Mouse (Mus musculus): ENCODE data around the gene Ethe1.

The Ethe1 gene

DNA sequence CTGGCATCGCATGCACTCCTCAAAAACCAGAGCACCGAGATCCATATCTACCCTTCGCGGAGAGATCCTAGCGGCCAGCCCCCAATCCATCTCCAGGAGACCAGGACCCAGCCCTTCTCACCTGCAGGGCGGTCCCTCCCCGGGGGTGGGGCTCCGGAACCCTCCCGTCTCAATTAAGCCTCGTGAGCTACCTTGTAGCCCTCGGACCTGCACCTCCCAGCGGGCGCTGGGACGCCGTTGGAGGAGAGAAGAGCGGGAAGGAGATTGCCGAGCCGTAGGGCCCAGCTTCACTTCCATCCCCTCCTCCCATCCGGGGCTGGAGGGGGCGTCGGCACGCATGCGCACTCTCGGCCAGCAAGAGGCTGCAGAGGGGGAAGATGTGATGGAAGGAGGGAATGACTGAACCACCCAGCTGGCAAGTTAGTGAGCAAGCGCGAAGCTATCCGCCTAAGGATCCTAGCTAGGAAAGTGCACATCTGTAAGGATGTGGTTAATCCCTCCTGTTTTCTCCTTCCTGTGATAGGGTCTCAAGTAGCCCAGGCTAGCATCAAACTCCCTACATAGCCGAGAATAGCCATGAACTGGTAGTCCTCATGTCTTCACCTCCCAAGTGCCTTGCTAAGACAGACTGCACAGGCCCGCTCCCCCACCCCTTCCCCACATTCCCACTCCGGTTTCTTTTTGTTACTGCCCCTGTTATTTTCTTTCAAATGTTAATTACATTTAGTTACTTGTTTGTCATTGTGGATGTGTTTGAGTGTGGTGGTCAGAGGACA, at the start of gene Ethe1, which contains the start of gene Zfp575:
TSS of gene Ethe1 (plus strand) at position 214 of the 776 bp plus-strand sequence.
TSS of gene Zfp575 (minus strand) at position 312 of the 776 bp plus-strand sequence.
- no peak for DNase-seq (ENCODE audit: extremely low read depth, low read depth, low spot score)

DNA sequence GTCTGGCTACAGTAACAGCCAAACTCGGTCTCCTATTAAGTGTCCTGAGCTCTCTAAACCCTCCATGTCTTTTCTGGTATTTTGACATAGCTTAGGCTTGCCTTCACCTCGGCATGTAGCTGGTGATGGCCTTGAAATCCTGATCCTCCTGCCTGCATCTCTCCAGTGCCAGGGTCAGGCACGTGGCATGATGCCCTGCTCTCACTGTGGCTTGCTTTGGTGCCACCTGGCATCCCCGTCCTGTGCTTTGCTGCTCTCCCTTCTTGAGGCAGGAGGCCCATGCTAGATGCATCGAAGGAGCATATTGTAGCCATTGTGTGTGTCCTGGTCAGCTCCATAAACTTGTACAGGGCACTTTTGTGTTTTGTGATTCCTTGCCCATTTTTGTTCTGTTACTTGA, 49.8 kb upstream of the Ethe1 start:
- DNase-seq (ENCODE audit: extremely low read depth, low read depth, low spot score), result no peak

DNA sequence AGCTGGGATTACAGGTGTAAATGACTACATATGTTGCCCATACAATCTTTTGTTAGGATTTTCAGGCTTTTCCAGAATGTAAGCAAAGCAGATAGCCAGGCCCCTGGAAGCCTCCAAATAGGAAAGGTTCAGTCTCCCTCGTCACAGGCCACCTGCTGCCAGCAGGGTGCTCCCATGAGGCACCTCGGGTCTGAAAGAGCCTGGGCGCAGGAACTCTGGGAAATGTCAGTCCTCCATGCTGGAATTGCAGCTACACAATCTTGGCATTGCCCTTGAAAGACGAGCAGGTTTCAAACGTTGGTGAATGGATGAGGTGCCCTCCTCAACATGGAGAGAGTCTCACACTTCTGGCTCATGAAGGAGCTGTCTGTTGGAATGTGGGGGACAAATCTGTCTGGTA, 49.2 kb upstream of the Ethe1 start:
- no peak for DNase-seq (ENCODE audit: extremely low read depth, low read depth, low spot score)

DNA sequence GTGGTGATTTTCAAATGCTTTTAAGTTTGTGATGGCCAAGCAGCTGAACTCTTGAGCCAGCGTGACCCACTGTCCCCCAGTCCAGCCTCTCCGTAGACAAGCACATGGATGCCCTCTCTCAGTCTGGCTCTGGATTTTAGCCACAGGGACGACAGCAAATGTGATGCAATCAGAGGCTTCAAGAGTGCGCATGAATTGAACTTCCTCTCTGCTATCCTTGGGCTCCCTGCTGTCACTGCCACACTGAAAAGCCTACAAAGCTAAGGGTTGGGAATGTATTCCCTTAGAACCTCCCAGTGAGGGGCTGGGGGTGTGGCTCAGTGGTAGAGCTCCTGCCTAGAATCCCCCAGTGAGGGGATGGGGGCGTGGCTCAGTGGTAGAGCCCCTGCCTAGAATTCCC, 48.6 kb upstream of the Ethe1 start:
- DNase-seq (ENCODE audit: extremely low read depth, low read depth, low spot score), result no peak

DNA sequence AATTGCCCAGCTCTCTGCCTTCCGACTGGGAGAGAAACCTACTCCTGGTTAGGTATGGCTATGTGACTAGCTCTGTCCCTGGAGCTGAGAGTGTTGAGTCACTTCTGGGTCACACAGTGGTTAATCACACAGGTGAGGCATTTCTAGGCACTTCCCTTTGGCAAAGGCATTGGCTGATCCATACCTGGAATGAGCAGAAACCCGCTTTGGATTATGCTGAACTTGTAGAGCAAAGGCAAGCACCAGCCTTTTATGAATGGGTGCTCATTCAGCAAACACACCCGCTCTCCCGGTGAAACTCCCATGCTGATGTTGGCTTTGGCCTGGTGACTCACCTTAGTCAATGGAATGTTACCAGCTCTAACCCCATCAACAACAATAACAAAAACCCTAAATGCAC, 47.7 kb upstream of the Ethe1 start:
- DNase-seq (ENCODE audit: extremely low read depth, low read depth, low spot score), result peak; percentile 58

DNA sequence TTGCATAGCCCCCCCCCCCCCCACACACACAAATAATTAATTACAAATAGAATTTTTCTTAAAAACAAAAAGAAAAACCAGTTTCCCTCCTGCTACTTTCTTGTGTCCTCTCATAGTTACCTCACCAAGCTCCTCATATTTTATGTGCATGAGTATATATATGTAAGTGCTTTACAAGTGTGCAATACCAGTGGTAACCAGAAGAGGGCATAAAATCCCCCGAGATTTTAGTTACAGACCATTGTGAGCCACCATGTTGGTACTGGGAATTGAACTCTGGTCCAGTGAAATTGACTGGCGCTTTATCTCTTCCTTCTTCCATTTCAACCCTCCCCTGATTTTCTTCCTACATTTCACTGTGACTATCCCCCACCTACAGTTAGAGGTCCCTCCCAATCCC, 42.8 kb upstream of the Ethe1 start:
- no peak for DNase-seq (ENCODE audit: extremely low read depth, low read depth, low spot score)

DNA sequence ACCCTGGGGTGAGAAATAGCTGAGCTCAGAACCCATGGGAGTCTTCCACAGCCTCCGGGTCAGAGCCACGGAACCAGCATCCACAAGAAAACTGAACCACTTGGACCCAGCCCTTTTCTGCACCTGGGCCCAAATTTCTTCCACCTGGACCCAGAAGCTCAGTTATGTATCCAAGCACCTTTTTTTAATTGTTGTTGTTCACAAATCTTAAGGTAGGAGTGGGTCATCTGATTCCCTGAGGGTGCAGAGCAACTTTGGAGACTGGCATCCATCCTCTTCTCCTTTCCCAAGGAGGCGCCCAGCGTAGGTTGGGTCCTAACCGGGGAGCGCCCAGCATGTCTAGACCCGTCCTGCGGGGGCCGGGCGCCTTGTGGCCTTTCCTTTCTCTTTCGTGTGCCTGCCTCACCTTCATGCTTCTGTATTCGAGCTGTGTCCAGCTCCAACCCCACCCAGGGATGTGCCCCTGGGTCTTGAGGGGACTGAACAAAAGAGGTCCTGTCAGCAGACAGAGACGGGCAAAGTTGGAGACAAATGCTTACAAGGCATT, 41.2 kb upstream of the Ethe1 start, which contains the start of the genes Pinlyp and Xrcc1:
TSS of gene Pinlyp (minus strand) at position 51 of the 547 bp plus-strand sequence.
TSS of gene Xrcc1 (plus strand) at position 222 of the 547 bp plus-strand sequence.
- DNase-seq (ENCODE audit: extremely low read depth, low read depth, low spot score), result no peak

DNA sequence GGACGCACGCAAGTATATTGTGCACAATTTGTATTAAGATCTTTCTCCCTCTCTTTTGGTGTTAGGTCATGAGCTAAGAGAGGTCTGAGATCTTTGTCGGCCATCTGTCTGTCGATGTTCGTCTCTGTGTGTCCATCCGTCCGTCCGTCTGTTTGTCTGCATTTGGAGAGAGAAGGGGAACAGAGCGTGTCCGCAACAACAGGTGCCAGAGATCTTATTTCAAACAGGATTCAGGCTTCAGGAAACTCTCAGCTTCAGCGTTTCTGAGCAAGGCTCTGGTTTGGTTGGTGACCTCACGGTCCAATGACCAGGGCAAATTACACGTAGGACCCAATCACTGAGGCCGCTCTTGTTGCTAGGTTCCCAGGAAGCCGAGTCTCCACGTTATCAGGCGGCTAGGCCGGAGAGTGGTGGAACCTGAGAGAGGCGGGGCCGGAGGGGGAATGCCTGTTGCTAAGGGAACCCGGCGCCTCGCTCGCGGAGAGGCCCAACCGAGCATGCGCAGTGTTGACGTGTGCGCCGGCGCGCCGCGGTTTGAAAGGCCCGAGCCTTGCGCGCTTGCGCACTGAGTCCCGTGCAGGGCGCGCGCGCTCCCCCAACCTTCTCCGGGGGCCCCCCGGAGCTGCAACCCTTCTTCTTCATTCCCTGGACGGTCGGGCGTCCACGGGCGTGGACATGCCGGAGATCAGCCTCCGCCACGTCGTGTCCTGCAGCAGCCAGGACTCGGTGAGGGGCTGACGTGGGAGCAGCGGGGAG, 40.5 kb upstream of the Ethe1 start:
- DNase-seq (ENCODE audit: extremely low read depth, low read depth, low spot score), result peak; percentile 90

DNA sequence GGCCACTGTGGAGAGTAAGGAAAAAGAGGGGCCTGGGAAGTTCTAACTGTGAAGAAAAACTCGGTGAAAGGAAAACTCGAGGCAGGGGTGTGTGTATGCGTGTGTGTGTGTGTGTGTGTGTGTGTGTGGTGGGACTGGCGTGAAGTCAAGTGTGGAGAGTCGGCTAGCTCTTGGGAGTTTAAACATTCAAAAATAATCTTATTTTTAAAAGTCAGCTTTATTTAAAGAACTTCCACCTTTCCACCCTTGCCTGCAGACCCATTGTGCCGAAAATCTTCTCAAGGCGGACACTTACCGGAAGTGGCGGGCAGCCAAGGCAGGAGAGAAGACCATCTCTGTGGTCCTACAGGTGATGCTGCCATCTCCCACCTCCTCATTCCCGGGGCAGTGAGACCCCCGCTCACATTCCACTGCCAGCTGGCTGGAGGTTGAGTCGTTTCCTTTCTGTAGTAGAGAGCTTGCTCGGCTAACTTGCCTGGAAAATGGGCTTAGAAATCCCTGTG, 39.8 kb upstream of the Ethe1 start:
- DNase-seq (ENCODE audit: extremely low read depth, low read depth, low spot score), result no peak

DNA sequence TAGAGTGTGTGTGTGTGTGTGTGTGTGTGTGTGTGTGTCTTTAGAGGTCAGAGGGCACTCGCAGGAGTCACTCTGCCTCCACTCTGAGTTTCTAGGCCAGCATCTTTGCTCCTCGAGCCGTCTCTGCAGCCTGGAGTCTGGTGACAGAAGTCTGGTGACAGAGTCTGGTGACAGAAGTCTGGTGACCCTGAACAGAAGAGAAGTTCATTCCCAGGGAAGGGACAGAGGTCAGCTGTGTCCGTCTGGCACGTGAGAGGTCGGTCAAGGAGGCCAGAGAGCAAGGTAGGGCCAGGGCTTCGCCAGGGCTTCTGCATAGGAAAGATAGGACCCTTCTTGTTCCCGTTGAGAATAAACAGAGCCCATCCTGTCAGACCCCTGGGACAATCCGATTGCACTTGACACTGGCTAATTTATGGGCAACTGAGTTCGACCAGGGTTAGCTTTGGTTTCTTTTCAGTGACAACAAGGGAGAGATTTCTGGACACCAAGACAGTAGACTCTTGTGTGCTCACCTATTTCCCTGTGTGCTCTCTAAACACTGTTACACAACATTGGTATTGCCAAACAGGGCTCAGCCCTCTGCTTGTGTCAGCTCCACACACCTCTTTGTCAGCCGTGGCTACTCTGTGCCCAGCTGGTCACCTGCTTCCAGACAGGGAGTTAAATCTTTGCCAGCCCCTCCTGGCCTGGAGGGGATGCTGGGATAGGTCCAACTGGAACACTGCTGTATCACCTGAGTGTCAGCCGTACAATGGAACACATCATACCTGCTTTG, 35.2 kb upstream of the Ethe1 start:
- peak; percentile 83 for DNase-seq (ENCODE audit: extremely low read depth, low read depth, low spot score)

DNA sequence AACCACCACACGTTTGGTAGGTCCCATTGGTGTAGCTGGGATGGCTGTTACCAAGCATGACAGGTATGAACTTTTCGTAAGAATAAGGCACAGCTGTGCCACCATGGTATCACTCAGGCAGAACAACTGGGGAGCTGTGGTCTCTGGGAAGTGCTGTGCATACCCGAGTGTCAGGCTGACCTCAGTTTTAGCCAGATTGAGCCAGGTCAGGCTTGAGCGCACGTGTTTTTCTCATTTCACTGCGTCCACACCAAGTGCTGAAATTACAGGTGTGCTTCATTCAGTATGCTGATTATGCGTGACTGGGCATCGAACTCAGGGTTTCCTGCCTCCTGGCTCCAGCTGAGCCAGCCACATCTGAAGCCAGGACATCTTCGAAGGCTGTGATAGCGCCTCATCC, 31.6 kb upstream of the Ethe1 start:
- DNase-seq (ENCODE audit: extremely low read depth, low read depth, low spot score), result no peak

DNA sequence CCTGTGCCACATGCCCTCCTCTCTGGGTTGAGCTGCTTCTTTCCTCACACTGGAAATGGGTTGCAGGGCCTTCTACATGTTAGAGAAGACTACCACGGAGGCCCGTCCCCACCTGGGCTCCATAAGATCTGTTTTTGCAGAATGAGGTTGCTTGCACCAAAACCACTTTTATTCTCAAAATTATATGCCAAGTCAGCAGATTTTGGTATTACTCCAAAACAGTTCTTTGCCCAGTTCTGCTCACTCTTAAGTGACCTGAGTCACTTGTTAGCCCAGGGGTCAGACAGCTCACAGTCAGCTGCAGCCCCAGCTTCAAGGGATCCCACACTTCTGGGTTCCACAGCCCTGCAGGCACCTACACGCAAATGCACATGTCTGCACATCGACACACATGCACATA, 25.9 kb upstream of the Ethe1 start:
- no peak for DNase-seq (ENCODE audit: extremely low read depth, low read depth, low spot score)

DNA sequence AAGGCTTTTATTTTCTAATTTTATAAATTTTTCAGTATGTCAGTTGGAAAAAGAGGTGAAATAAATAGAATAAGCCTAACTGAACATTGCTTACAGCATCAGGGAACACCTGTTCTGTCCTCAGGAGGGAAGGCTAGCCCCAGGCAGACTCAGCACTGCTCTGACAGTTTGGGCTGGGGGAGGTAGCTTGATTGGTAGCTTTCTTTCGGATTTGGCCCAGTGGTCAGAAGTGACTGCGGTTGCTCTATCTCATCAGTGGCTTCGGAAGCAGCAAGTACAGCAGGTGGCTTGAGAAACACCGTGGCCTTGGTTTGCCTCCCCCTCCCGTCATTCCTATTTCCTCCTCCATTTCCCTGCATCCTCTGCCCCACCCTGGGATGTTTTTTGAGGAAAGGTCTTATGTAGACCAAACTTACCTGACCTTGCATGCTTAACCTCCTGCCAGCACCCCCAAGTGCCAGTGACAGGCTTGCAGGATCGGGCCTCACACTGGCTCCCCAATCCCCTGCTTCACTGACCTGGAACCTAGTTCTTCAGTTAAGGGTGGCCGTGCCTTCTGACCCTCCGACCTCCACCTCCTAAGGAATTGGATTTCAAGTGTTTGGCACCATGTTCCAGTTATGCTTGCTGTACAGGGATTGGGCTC, 24.0 kb upstream of the Ethe1 start:
- DNase-seq (ENCODE audit: extremely low read depth, low read depth, low spot score), result no peak

DNA sequence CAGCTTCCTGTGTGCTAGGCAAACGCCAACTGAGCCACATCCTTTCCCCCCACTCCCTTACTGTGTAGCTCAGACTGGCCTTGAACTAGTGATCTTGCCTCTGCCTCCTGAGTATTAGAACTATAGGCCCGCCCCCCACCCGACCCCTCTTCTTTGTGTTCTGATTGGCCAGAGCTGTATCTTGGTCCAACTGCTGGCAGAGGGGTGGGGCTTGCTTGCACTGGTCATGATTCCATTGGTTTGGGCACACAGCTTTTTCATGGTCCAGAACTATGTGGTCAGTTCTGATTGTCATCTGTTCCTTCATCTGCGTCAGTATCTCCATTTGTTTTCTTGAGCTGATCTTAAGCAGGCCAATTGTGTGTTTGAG, 23.5 kb upstream of the Ethe1 start:
- no peak for DNase-seq (ENCODE audit: extremely low read depth, low read depth, low spot score)

DNA sequence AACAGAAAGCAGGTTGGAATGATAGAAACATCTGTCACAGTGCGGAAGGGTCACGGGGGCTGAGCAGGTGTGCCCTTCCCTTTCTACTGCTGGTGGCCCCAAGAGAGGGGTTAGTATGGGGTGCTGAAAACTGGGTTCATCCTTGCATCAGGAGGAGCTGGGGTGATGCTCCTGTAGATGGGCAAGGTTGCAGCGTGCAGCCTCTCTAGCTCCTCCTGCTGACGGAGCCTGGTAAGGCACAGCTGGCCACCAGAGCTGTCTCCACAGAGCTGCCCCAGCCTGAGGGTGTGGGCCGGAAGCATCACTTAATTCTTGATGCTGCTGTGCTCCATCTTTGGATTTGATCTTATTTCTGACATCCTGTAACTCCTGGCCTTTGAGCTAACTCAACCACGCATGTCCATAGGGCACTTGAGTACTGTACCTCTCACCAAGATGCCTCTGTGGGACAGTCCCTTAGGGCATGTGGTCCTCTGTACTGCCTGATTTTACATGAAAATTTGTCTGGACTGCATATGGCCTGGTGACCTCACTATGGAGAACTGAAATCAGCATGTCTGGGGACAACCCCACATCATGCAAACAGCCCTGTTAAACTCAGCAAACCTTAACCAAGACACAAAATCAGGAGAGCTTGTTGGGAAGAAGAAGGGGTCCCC, 22.6 kb upstream of the Ethe1 start:
- no peak for DNase-seq (ENCODE audit: extremely low read depth, low read depth, low spot score)

DNA sequence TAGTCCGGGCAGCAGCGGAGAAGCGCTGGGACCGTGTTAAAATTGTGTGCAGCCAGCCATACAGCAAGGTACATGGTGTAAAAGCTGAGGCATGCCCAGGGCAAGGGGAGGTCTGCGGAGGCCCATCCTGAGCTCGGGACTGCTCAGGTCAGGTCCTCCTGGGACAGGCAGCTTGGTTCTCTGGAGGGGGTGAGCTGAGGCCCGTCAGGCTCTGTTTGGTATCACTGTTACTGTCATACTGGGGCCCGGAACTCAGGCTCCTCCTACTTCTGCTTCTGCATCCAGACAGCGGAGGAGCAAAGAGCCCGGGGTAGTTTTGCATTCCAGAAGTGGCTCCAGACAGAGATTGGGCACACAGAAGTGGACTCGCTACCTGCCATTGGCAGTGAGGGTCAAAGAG, 21.7 kb upstream of the Ethe1 start:
- DNase-seq (ENCODE audit: extremely low read depth, low read depth, low spot score), result no peak

DNA sequence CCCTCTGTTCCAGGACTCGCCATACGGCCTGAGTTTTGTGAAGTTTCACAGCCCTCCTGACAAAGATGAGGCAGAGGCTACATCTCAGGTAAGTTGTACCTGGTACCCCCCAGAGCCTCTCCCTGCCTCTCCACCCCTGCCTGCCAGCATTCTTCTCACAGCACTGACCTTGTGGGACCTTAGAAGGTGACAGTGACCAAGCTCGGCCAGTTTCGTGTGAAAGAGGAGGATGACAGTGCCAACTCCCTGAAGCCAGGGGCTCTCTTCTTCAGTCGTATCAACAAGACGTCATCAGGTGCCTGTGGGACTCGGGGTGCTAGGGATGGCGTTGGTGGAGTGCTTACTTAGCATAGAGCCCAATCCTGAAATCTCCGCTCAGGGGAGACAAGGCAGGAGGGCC, 21.1 kb upstream of the Ethe1 start:
- DNase-seq (ENCODE audit: extremely low read depth, low read depth, low spot score), result no peak

DNA sequence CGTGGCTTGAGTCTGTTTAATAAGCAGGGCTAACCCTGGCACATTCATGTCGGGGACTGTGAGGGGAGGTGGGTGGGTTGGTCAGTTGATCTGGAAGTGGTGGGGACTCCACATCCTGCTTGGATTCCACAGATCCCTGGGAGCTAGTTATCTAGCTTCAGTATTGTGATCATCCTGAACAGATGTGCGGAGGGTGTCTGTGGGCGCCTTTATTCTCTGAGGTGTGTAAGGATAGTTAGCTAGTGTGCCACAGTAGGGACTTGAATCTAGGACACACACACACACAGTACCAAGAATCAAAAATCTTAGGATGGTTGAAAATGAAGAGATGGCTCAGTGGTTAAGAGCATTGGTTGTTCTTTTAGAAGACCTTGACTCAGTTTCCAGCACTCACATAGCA, 18.8 kb upstream of the Ethe1 start:
- DNase-seq (ENCODE audit: extremely low read depth, low read depth, low spot score), result no peak

DNA sequence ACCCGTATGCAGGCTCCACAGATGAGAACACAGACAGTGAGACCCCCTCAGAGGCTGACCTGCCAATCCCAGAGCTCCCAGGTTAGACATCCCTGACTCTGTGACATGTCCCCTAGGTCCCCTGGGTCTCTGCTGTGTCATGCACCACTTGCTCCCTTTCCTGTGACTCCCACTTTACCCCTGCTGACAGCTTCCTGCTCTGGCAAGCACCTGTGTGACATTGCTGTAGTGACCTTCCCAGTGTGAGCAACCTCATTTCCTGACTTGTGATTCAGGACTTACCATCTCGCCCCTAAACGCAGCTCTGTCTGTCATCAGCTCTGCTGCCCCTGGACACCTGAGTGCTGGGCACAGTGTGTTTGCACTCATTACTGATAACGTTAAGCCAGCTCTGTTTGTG, 16.3 kb upstream of the Ethe1 start:
- DNase-seq (ENCODE audit: extremely low read depth, low read depth, low spot score), result no peak

DNA sequence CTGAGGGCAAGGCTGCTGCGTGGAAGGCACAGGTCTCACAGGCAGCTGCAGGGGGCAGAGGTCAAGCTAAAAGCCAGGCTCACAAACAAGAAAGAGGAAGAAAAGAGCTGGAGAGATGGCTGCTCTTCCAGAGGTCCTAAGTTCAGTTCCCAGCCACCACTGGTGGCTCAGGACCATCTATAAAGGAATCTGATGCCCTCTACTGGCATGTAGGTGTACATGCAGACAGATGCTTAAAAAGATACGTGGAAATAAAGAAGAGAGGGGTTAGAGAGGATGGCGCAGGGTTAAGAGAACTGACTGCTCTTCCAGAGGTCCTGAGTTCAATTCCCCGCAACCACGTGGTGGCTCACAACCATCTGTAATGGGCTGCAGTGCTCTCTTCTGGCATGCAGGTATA, 14.9 kb upstream of the Ethe1 start:
- DNase-seq (ENCODE audit: extremely low read depth, low read depth, low spot score), result no peak
